Mouse (Mus musculus) cerebellum, adult (tissue): ENCODE results near the gene Knstrn.

Source experiments
- ATAC-seq: cut with Nextera tagmentation; 2 replicates; pipeline ENCODE4 v1.9.2; 2017; ENCODE audit warnings: mild to moderate bottlenecking, moderate library complexity, mixed read lengths; ENCODE audit not compliant: insufficient number of reproducible peaks, low FRiP score, low TSS enrichment

Knstrn gene

GRCm38 (mm10) chr2:118897808-118898207, 84.0 kb downstream of the Knstrn start:
- ATAC-seq = no peak

GRCm38 (mm10) chr2:118898771-118899170, 85.0 kb downstream of the Knstrn start:
- no peak for ATAC-seq

GRCm38 (mm10) chr2:118899306-118899705, 85.5 kb downstream of the Knstrn start:
- ATAC-seq = no peak

DNA sequence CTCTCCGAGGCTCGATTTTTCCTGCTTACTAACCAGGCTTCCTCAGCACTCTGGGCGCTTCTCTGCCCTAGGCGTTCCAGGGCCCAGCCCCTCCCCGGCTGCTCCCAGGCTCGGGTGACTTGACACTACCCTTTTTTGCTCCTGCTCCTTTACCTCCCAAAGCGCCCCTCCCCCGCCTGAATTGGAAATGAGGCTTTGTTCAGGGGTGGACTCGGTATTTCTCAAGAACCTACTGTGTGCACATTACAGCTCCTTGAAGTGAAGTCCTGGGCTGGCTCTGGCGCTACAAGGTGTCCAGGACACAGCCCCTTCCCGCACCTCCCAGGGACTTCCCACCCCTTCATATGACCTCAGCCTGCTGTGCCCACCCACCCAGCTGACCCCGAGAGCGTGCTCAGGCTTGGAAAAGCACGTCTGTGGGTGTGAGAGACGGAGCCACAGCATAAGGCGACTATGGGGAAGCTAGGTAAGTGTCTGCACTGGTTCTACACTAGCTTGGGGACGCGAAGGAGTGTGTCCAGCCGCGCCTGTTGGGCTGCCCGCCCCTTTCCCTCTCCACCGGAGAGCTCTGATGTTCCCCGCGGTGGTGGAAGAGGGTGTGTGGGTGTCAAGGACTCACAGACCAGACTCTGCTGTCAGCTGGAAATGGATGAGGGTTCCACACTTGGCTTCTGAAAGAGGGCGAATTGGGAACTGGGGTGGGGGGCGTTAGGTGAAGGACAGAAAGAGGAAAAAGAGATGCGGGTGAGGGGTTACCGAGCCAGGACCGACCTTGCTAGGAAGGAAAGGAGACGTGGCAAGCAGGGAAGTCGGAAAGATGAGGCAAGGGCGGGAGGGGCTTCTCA, 86.4 kb downstream of the Knstrn start, which contains the start of gene Bahd1:
Bahd1 (plus strand) TSS at position 397 of the 845 bp plus-strand sequence.
- no peak for ATAC-seq

DNA sequence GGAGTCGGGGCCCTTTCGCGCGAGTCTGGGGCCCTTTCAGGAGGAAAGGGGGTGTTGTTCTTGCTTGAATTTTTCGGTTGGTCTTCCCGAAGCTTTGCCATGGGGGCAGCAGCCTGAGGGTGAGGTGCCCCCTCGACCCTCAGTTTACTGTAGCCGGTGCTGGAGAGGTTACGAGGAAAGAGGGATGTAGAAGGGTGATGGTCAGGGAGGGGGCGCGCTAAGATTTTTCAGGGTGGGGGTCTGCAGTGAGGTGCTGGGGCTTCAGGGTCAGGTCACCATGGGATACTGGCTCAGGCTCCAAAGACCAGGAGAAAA, 87.0 kb downstream of the Knstrn start:
- ATAC-seq = no peak

- ATAC-seq = peak; percentile 84
Measured at GRCm38 (mm10) chr2:118901175-118902031, 87.6 kb downstream of the Knstrn start.

DNA sequence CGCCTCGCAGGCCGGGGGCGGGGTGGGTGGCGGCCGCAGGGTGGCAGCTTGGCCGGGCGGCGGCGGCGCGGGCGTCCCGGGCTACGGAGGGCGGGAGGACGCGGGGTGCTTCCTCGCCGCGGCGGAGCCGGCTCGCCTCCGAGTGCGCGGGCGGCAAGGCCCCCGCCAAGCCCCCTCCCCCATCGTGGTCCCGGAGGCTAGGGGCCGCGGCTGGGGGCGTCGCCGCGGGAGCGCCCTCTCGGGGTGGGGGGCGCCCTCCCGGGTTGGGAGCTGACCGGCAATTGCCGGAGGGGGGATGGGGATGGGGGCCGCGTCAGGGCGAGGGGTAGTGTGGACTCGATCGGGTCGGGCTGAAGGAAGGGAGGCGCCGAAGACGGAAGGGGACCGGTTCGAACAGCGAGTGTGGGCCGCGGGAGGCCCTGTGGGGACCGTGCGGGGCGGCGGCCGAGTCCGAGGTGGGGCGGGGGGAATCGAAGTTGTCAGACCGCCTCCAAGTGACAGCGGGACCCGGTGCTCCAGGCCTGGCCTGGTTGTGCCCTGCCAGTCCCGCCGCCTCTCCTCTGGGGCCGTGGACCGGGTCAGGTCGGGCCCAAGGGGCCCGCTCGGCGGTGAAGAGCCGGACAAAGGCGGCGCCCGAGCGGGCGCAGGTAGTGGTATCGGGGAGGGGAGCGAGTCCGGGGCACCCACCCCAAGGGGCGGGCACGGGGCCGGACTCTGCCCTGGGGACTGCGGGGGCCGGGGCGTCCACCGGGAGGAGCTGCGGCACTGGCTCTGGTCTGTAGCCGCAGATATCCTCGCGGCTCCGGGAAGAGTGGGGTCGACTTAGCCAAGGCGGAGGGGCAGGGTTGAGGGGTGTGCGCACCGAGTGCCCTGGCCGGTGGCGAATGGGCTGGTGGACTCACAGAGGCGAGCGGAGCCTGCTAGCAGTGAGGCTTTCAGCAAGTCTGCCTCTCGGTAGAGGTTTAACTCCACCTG, 88.5 kb downstream of the Knstrn start:
- no peak for ATAC-seq

DNA sequence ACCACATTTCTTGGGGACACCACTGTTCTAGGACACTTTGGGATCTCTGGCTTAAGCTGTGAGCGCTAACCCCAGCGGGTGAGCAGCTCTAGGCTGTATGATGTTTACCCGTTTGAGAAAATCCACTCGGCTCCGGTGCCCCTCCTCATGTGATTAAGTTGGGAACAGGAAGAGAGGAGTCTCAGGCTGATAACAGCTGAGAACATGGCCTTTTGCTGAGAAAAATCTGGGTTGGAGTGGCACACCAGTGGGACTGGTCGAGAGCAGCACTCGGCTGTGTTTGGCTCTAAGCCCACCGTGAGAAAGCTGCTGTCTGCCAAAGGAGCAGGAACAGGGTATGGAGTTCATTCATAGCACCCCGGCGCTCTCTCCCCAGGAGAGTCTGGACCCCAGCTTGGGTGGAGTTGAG, 89.5 kb downstream of the Knstrn start:
- ATAC-seq = no peak
